Mouse (Mus musculus) midbrain, embryonic 14.5 days (tissue): ENCODE measurements at regions not wholly inside any gene's neighbourhood (a gene's known extent, or its start where the extent isn't known, plus 50 kb on each side); places are given as distances from the start of the nearest gene placed in this dataset.

Experiments
- ATAC-seq: fragments of 200-750 bp; cut with Nextera tagmentation; 2 replicates; pipeline ENCODE4 v1.8.0; 2017; ENCODE audit warnings: moderate number of reproducible peaks, moderate library complexity; ENCODE audit not compliant: low FRiP score, low TSS enrichment
- DNase-seq: peaks from one replicate; pipeline ENCODE4 v3.0.0-alpha.2; 2015
- H3K27ac ChIP-seq: fragments of 300-500 bp; sonication (generic); replicated peaks from 2 replicates; pipeline ENCODE4 v1.5.1; 2014; ENCODE audit warnings: mild to moderate bottlenecking, low read depth, low read length, moderate library complexity
- H3K27me3 ChIP-seq: fragments of 300-500 bp; sonication (generic); 2 replicates; pipeline ENCODE4 v1.6.1; 2014; ENCODE audit warnings: low read length, control low read depth, mixed read lengths; ENCODE audit not compliant: control insufficient read depth, insufficient read depth
- H3K36me3 ChIP-seq: fragments of 300-500 bp; sonication (generic); 2 replicates; pipeline ENCODE4 v1.6.1; 2014; ENCODE audit warnings: low read length, control low read depth; ENCODE audit not compliant: control insufficient read depth, insufficient read depth
- H3K4me1 ChIP-seq: fragments of 300-500 bp; sonication (generic); 2 replicates; pipeline ENCODE4 v1.6.1; 2014; ENCODE audit warnings: mild to moderate bottlenecking, antibody characterized with exemption, low read length, control low read depth; ENCODE audit not compliant: control insufficient read depth, insufficient read depth
- H3K4me2 ChIP-seq: fragments of 300-500 bp; sonication (generic); 2 replicates; pipeline ENCODE4 v1.6.1; 2014; ENCODE audit warnings: mild to moderate bottlenecking, low read length, moderate library complexity
- H3K4me3 ChIP-seq: fragments of 300-500 bp; sonication (generic); replicated peaks from 2 replicates; pipeline ENCODE4 v1.5.1; 2014; ENCODE audit warnings: low read depth, low read length
- H3K9ac ChIP-seq: fragments of 300-500 bp; sonication (generic); replicated peaks from 2 replicates; pipeline ENCODE4 v1.6.1; 2014; ENCODE audit warnings: mild to moderate bottlenecking, low read length, moderate library complexity
- H3K9me3 ChIP-seq: fragments of 300-500 bp; sonication (generic); 2 replicates; pipeline ENCODE4 v1.6.1; 2016; ENCODE audit warnings: low read length, control low read depth, mixed read lengths; ENCODE audit not compliant: control insufficient read depth
- WGBS: fragments of 180-500 bp; shearing (Covaris S2); extraction: QIAGEN DNeasy Blood & Tissue Kit; methylation state at CpG from one replicate; pipeline ENCODE4 v1.1.7; 2014; 5-methylcytosine and 5-hydroxymethylcytosine counted together

DNA sequence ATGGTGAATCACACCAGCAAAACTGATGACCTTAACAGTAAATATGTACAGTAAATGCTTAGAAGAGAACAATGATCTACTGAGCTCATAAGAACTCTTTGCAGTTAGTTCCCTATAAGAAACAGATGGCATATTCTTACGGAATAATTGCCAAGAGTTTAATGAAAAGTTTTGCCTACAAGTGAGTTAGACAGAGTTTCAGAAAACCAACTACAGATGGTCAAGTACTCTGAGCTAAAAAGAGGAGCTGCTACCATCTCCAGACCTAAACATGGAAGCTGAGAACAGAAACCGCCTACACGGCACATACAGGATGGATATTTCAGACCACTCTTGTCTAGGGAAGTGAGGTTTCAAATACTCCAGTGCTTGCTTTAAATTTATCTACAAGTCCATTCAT, 293.1 kb downstream of the Gm7489 start:
- no peak for DNase-seq
- H3K4me1 ChIP-seq = no peaks in the 10 kb centered on the region
- no peak overlapping the region for H3K4me2 ChIP-seq
- H3K27me3 ChIP-seq = no peaks in the 10 kb centered on the region
- no peak overlapping the region for H3K9ac ChIP-seq
- no peaks in the 10 kb centered on the region for H3K9me3 ChIP-seq
- no peak for ATAC-seq
- WGBS = 99% methylated on average over 3 of the region's 3 CpGs
- H3K36me3 ChIP-seq = no peaks in the 10 kb centered on the region
- H3K27ac ChIP-seq = no peak overlapping the region
- no peak overlapping the region for H3K4me3 ChIP-seq
